Mouse (Mus musculus): ENCODE measurements around the gene D6Wsu163e.

The D6Wsu163e gene

DNA sequence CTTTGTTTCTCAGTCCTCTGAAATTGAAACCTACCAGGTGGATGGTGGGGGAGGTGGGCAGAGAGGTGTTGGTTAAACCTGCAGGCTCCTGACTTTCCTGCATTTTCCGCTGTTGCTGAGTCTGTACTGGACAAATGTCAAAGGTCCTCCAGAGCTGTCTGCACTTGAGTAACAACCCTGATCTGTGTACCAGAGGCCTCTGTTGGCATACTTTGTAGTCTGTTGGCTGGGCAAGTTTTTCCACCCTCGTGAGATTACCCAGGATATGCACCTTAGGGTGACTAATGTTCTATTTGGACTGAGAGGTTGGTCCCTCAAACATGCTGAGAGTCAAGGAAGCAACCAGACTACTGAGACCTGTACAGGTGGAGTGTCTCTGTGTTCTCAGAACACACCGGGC is 66.8 kb downstream of the D6Wsu163e start:
- DNase-seq (ENCODE audit: low spot score in 2 of 2) = peak; percentile 21 to 23

- DNase-seq (ENCODE audit: low spot score in 2 of 2) = no peak
Measured at GRCm38 (mm10) chr6:127010021-127010420, 70.3 kb downstream of the D6Wsu163e start.

- no peak for DNase-seq (ENCODE audit: low spot score in 2 of 2)
Measured at GRCm38 (mm10) chr6:127011947-127012535, 72.3 kb downstream of the D6Wsu163e start.

DNA sequence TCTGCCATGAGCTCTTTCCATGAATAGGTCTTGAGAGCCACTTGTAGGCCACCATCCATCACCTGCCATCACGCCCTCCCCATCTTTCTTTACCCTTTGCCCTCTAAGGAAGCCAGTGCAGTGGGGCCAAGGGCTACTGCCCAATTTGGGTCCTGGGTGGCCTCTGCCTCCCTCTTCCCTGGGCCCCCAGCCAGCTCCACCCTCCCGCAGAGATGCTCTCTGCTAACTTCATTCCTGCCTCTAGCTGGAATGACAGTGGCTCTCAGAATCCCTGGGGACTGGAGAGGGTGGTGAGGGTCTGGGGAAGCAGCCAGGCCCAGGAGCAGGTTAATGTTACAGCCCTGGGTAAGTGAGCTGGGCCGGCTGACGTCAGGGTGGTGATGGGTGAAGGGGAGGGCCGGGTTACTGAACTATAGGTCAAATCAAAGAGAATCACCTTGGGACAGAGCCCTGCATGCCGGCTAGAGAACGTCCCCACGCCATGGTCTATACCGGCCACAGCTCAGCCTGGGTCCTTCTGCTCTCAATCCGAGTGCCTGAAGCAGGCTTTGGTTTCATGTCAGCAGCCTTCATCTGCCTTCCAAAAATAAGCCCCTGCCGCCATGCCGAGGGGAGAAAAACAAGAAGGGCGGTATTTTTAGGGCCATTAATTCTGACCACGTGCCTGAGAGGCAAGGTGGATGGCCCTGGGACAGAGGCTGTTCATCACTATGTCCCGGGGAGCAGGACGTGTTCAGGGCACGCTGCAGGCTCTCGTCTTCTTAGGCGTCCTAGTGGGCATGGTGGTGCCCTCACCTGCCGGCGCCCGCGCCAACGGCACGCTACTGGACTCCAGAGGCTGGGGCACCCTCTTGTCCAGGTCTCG is 75.4 kb downstream of the D6Wsu163e start, which contains the start of gene Fgf6:
Fgf6 (plus strand) TSS at position 681 of the 865 bp plus-strand sequence.
- no peak for DNase-seq (ENCODE audit: low spot score in 2 of 2)

DNA sequence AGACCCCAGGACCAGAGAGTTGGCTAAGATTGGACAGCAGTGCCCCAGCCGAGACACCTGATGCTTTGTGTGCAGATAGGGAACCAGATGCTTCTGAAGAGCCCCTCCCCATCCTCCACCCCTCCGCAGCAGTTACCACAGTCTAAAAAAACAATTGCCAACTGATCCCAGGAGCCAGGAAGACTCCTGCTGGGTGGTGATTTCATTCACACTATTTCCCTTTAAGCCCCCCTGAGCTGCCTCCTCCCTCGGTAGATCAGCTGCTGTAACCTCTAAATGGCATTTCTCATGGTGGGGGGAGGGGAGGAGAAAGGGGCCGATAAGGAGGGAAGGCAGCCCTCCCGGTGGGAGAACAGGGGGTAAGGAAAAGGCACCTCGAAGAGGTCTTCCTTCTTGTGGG is 79.5 kb downstream of the D6Wsu163e start:
- DNase-seq (ENCODE audit: low spot score in 2 of 2) = no peak

DNA sequence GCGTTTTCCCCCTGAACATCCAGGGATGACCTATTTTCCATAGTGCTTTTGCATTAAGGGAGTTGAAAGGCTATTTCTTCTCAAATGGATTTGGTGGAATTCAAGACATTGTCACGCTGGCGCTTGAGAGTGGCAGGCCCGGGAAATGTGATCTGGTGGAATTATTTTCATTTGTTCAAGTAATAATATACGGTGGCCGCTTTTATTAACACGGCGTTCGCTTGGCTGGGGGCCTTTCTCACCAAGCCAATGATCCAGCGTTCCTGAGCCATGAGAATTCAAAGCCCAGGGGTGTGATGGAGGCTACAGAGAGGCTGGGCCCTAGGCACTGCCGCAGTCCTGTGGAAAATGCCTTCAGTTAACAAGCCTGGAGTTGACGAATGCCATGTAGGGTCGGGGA is 80.7 kb downstream of the D6Wsu163e start:
- no peak for DNase-seq (ENCODE audit: low spot score in 2 of 2)

GRCm38 (mm10) chr6:127024836-127025235 is 85.1 kb downstream of the D6Wsu163e start:
- DNase-seq (ENCODE audit: low spot score in 2 of 2) = no peak

All from urinary bladder, postnatal 36 days (tissue).